20 mouse cellular contexts compared by ENCODE assay signal in the genomic region with DNA sequence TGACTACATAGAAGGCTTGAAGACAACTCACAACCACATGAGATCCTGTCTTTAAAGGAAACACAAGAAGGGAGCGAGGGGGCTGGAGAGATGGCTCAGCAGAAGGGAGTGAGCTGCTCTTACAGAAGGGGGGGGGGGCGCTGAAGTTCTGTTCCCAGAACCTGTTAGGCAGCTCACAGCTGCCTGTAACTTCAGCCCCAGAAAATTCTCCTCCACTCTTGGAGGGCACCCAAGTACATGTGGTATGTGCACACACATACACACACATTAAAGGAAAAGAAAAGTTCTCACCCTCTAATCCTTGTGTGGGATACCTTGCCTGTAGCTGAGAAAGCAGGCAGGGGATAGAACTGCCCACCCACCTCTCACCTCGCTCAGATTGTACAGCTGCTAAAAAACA. TPM values are rescaled to one million over a fixed set of nuclear protein-coding genes. Genes with fewer than 3 reads are reported as not detected.
A peak's percentile ranks its signal among the peaks of the same experiment; 100 is the strongest.
DNase-seq lines count a peak whose midpoint lies in the region; ATAC-seq and TF ChIP-seq lines count a peak whose summit lies in the region.
"Had no signal": no experiment of that assay in that cellular context is flagged by ENCODE, and none has a peak within 500 bp of the region (broad histone marks: within the 10 kb centered on the region; RNA-seq: fewer than 3 reads in every experiment).

No protein-coding gene starts in this region.

- WGBS in lung, embryonic 14.5 days: 50% methylated on average over 3 of the region's 3 CpGs
- WGBS in lung, postnatal 0 days: 64% methylated on average over 3 of the region's 3 CpGs
- 67% methylated on average over 3 of the region's 3 CpGs for WGBS in kidney, embryonic 14.5 days

- peak; percentile 51 for DNase-seq in lung, embryonic 14.5 days
- no peak for DNase-seq in lung, postnatal 14 days
- DNase-seq in A20 (ENCODE audit: low read depth, low spot score): peak; percentile 39
- DNase-seq in brain, adult 2 months (ENCODE audit: low read depth, low spot score): peak; percentile 31
- peak; percentile 57 for DNase-seq in lung, postnatal 0 days (ENCODE audit: low spot score)
- no peak for DNase-seq in frontal cortex, postnatal 25 days (ENCODE audit: low spot score in 2 of 2)
- DNase-seq in testis, postnatal 10 days (ENCODE audit: low spot score): no peak
- DNase-seq: adrenal gland, adult 2 months; cerebellum, adult 9-11 months; heart, postnatal 10 days; kidney, adult 2 months; kidney, postnatal 25 days; right cerebral cortex, adult 18-20 months had no signal

- H3K4me2 ChIP-seq in lung, embryonic 14.5 days: no peak overlapping the region
- no peak overlapping the region for H3K4me2 ChIP-seq in lung, postnatal 0 days (replicated peaks; ENCODE audit: low read depth, low read length)
- H3K4me2 ChIP-seq in kidney, embryonic 14.5 days (replicated peaks; ENCODE audit: low read depth, low read length): no peak overlapping the region
- H3K4me2 ChIP-seq: embryonic facial prominence, embryonic 12.5 days; heart, embryonic 11.5 days; midbrain, embryonic 13.5 days; neural tube, embryonic 13.5 days had no signal

- H3K4me1 ChIP-seq in lung, embryonic 14.5 days (ENCODE audit: insufficient read depth): 0 out of 2 replicates have a peak, but pooled peaks cover 2% of the 10 kb centered on the region
- H3K4me1 ChIP-seq in lung, postnatal 0 days (ENCODE audit: insufficient read depth, low read depth, low read length): 0 out of 2 replicates have a peak, but pooled peaks cover 3% of the 10 kb centered on the region
- H3K4me1 ChIP-seq in kidney, embryonic 14.5 days (ENCODE audit: control insufficient read depth, insufficient read depth, low read length): no peaks in the 10 kb centered on the region
- H3K4me1 ChIP-seq: midbrain, embryonic 13.5 days; neural tube, embryonic 13.5 days had no signal

- no peaks in the 10 kb centered on the region for H3K9me3 ChIP-seq in lung, embryonic 14.5 days (ENCODE audit: low read depth, low read length)
- no peaks in the 10 kb centered on the region for H3K9me3 ChIP-seq in lung, postnatal 0 days (ENCODE audit: low read length)
- no peaks in the 10 kb centered on the region for H3K9me3 ChIP-seq in kidney, embryonic 14.5 days (ENCODE audit: control insufficient read depth, low read length)
- H3K9me3 ChIP-seq: embryonic facial prominence, embryonic 12.5 days; forebrain, embryonic 10.5 days; midbrain, embryonic 13.5 days; neural tube, embryonic 13.5 days had no signal

- H3K27me3 ChIP-seq in lung, embryonic 14.5 days (ENCODE audit: insufficient read depth, low read length): no peaks in the 10 kb centered on the region
- H3K27me3 ChIP-seq in lung, postnatal 0 days (replicated peaks; ENCODE audit: insufficient read depth, low read length): no peaks in the 10 kb centered on the region
- no peaks in the 10 kb centered on the region for H3K27me3 ChIP-seq in kidney, embryonic 14.5 days (ENCODE audit: control insufficient read depth, insufficient read depth, low read length)
- H3K27me3 ChIP-seq: embryonic facial prominence, embryonic 12.5 days; midbrain, embryonic 13.5 days; neural tube, embryonic 13.5 days had no signal

- H3K36me3 ChIP-seq in lung, embryonic 14.5 days (ENCODE audit: insufficient read depth): no peaks in the 10 kb centered on the region
- no peaks in the 10 kb centered on the region for H3K36me3 ChIP-seq in lung, postnatal 0 days (ENCODE audit: insufficient read depth, low read length)
- H3K36me3 ChIP-seq in kidney, embryonic 14.5 days (ENCODE audit: control insufficient read depth, insufficient read depth, low read length): no peaks in the 10 kb centered on the region
- H3K36me3 ChIP-seq: embryonic facial prominence, embryonic 12.5 days; forebrain, embryonic 10.5 days; midbrain, embryonic 13.5 days; neural tube, embryonic 13.5 days had no signal

- 0 out of 2 replicates have a peak overlapping the region, but pooled peaks have one; percentile 52 for H3K27ac ChIP-seq in lung, embryonic 14.5 days (ENCODE audit: low read depth)
- no peak overlapping the region for H3K27ac ChIP-seq in lung, postnatal 0 days (ENCODE audit: low read length)
- H3K27ac ChIP-seq in kidney, embryonic 14.5 days (ENCODE audit: low read depth, low read length): no peak overlapping the region
- H3K27ac ChIP-seq: embryonic facial prominence, embryonic 12.5 days; forebrain, embryonic 10.5 days; midbrain, embryonic 13.5 days; neural tube, embryonic 13.5 days had no signal

- no peak for TF ChIP-seq CTCF in lung, embryonic 14.5 days (IDR thresholded peaks at IDR 0.05; ENCODE audit: low read depth)
- no peak for TF ChIP-seq CTCF in lung, postnatal 0 days (IDR thresholded peaks at IDR 0.05)

- no peak for TF ChIP-seq EP300 in lung, postnatal 0 days (IDR thresholded peaks at IDR 0.05)

- H3K9ac ChIP-seq in lung, embryonic 14.5 days: no peak overlapping the region
- no peak overlapping the region for H3K9ac ChIP-seq in lung, postnatal 0 days (replicated peaks; ENCODE audit: low read depth)
- no peak overlapping the region for H3K9ac ChIP-seq in kidney, embryonic 14.5 days (ENCODE audit: low read depth, low read length)
- H3K9ac ChIP-seq: embryonic facial prominence, embryonic 12.5 days; midbrain, embryonic 13.5 days; neural tube, embryonic 13.5 days had no signal

- H3K4me3 ChIP-seq in lung, embryonic 14.5 days (ENCODE audit: low read depth, low read length): no peak overlapping the region
- H3K4me3 ChIP-seq in lung, postnatal 0 days (ENCODE audit: low read depth, low read length): no peak overlapping the region
- H3K4me3 ChIP-seq in kidney, embryonic 14.5 days (ENCODE audit: low read length): no peak overlapping the region
- H3K4me3 ChIP-seq: embryonic facial prominence, embryonic 12.5 days; forebrain, embryonic 10.5 days; midbrain, embryonic 13.5 days; neural tube, embryonic 13.5 days had no signal

- ATAC-seq in lung, embryonic 14.5 days (ENCODE audit: insufficient read depth): peak; percentile 49; the same call in 1 of the 2 replicates
- peak; percentile 81 for ATAC-seq in lung, postnatal 0 days
- ATAC-seq in kidney, embryonic 14.5 days (ENCODE audit: low FRiP score, low TSS enrichment): no peak
- ATAC-seq: inflammation-experienced regulatory T-cells, adult 6 months; midbrain, embryonic 13.5 days had no signal

RNA-seq across cellular contexts. Expression of a gene that starts 52.3 kb away (rescaled TPM):
- polyA plus RNA-seq in lung, embryonic 14.5 days (2014; fragmentation: Nextera tagmentation; extraction: Ambion mirVana): 289 and 308 TPM in 2 replicates
- 195 and 214 TPM in 2 replicates for polyA plus RNA-seq in lung, postnatal 0 days (2015; fragmentation: Nextera tagmentation; extraction: Ambion mirVana)
- polyA plus RNA-seq in kidney, embryonic 14.5 days (2014; fragmentation: Nextera tagmentation; extraction: Ambion mirVana): 257 and 276 TPM in 2 replicates

RNA-seq across cellular contexts. Expression of a gene that starts 54.1 kb away (rescaled TPM):
- polyA plus RNA-seq in lung, embryonic 14.5 days (2014; fragmentation: Nextera tagmentation; extraction: Ambion mirVana): 24.2 and 25.4 TPM in 2 replicates
- polyA plus RNA-seq in lung, postnatal 0 days (2015; fragmentation: Nextera tagmentation; extraction: Ambion mirVana): 9.9 and 10.4 TPM in 2 replicates
- 19.5 and 24.4 TPM in 2 replicates for polyA plus RNA-seq in kidney, embryonic 14.5 days (2014; fragmentation: Nextera tagmentation; extraction: Ambion mirVana)

RNA-seq across cellular contexts. Expression of a gene that starts 54.2 kb away (rescaled TPM):
- 45.5 and 49.2 TPM in 2 replicates for polyA plus RNA-seq in lung, embryonic 14.5 days (2014; fragmentation: Nextera tagmentation; extraction: Ambion mirVana)
- polyA plus RNA-seq in lung, postnatal 0 days (2015; fragmentation: Nextera tagmentation; extraction: Ambion mirVana): 31.6 and 32.8 TPM in 2 replicates
- 39.1 and 48.0 TPM in 2 replicates for polyA plus RNA-seq in kidney, embryonic 14.5 days (2014; fragmentation: Nextera tagmentation; extraction: Ambion mirVana)

RNA-seq across cellular contexts. Expression of a gene that starts 54.2 kb away (rescaled TPM):
- 0.74 and 1.8 TPM in 2 replicates for polyA plus RNA-seq in lung, embryonic 14.5 days (2014; fragmentation: Nextera tagmentation; extraction: Ambion mirVana)
- 0.64 and 1.4 TPM in 2 replicates for polyA plus RNA-seq in lung, postnatal 0 days (2015; fragmentation: Nextera tagmentation; extraction: Ambion mirVana)
- polyA plus RNA-seq in kidney, embryonic 14.5 days (2014; fragmentation: Nextera tagmentation; extraction: Ambion mirVana): 1.6 and 4.2 TPM in 2 replicates

RNA-seq across cellular contexts. Expression of a gene that starts 55.1 kb away (rescaled TPM):
- 22.1 and 26.8 TPM in 2 replicates for polyA plus RNA-seq in lung, embryonic 14.5 days (2014; fragmentation: Nextera tagmentation; extraction: Ambion mirVana)
- polyA plus RNA-seq in lung, postnatal 0 days (2015; fragmentation: Nextera tagmentation; extraction: Ambion mirVana): 16.0 and 22.4 TPM in 2 replicates
- 24.9 and 28.9 TPM in 2 replicates for polyA plus RNA-seq in kidney, embryonic 14.5 days (2014; fragmentation: Nextera tagmentation; extraction: Ambion mirVana)

Comparison
In these comparisons a context has a peak if more than half of its experiments do, and no peak if none do; other contexts are left out.
1. DNase-seq: peak in lung, embryonic 14.5 days (single experiment), A20 (single experiment), brain, adult 2 months (single experiment) and lung, postnatal 0 days (single experiment); none in lung, postnatal 14 days (single experiment), frontal cortex, postnatal 25 days (0 of 2) and testis, postnatal 10 days (single experiment).